Mouse (Mus musculus) CH12.LX (cell line): ENCODE data around the gene Dglucy. TPM values are rescaled to one million over a fixed set of nuclear protein-coding genes. Genes with fewer than 3 reads are reported as not detected.
A peak's percentile ranks its signal among the peaks of the same experiment; 100 is the strongest.

Experiments used
- DNase-seq: peaks from one replicate; pipeline ENCODE4 v3.0.0-alpha.2; 2013; ENCODE audit errors: extremely low read depth
- H3K27ac ChIP-seq: 2 replicates; pipeline ENCODE4 v1.5.1; 2012; ENCODE audit warnings: low read depth, mild to moderate bottlenecking, control low read depth, moderate library complexity; ENCODE audit not compliant: insufficient read depth
- H3K27me3 ChIP-seq: replicated peaks from 2 replicates; pipeline ENCODE3; 2012; ENCODE audit warnings: inconsistent platforms
- H3K36me3 ChIP-seq, 2 experiments: replicated peaks in 1 of 2; 2 replicates each; pipeline versions ENCODE3 to v1.6.1; 2012; ENCODE audit warnings: inconsistent platforms in 1 of 2, low read length in 1 of 2, mild to moderate bottlenecking in 1 of 2, mixed read lengths in 1 of 2, moderate library complexity in 1 of 2; ENCODE audit not compliant: control insufficient read depth in 1 of 2, insufficient read depth in 1 of 2
- H3K4me1 ChIP-seq, 2 experiments: 2 replicates each; pipeline ENCODE4 v1.6.1; 2012; ENCODE audit warnings: inconsistent platforms in 1 of 2, moderate library complexity in 1 of 2; ENCODE audit not compliant: insufficient read depth in 2 of 2, control insufficient read depth in 1 of 2
- H3K4me2 ChIP-seq: 2 replicates; pipeline ENCODE4 v1.6.1; 2012; ENCODE audit warnings: low read depth, mild to moderate bottlenecking, control low read depth; ENCODE audit not compliant: poor library complexity, insufficient read depth, severe bottlenecking
- H3K4me3 ChIP-seq, 3 experiments: fragments of 150-350 bp in 1 of 3; sonication (generic) in 1 of 3; replicated peaks in 1 of 3; 2 replicates each; pipeline versions ENCODE3 to v1.5.1; 2011 to 2012; ENCODE audit warnings: low read depth in 2 of 3, low read length in 2 of 3, mild to moderate bottlenecking in 2 of 3, moderate library complexity in 2 of 3, control low read depth in 1 of 3, improper control_type of control experiment in 1 of 3, inconsistent platforms in 1 of 3, mixed read lengths in 1 of 3; ENCODE audit not compliant: poor library complexity in 1 of 3
- H3K79me2 ChIP-seq: replicated peaks from 2 replicates; pipeline ENCODE4 v1.6.1; 2012; ENCODE audit warnings: mild to moderate bottlenecking, moderate library complexity; ENCODE audit not compliant: control insufficient read depth, poor library complexity, insufficient read depth, severe bottlenecking; ENCODE audit errors: extremely low read depth
- H3K9ac ChIP-seq: 2 replicates; pipeline ENCODE4 v1.6.1; 2012; ENCODE audit warnings: low read depth, mild to moderate bottlenecking, control low read depth, moderate library complexity; ENCODE audit not compliant: insufficient read depth
- H3K9me3 ChIP-seq: replicated peaks from 2 replicates; pipeline ENCODE3; 2012; ENCODE audit warnings: low read length, inconsistent platforms, mixed read lengths
- BHLHE40 ChIP-seq: IDR thresholded peaks from 2 replicates; pipeline ENCODE4 v1.6.1; 2011; ENCODE audit warnings: mild to moderate bottlenecking, low read depth, low read length, improper control_type of control experiment
- CHD2 ChIP-seq: IDR thresholded peaks from 2 replicates; pipeline ENCODE4 v1.6.1; 2011; ENCODE audit warnings: low read length, improper control_type of control experiment
- ELF1 ChIP-seq: IDR thresholded peaks from 2 replicates; pipeline ENCODE4 v1.6.1; 2014; ENCODE audit warnings: low read depth, mild to moderate bottlenecking, inconsistent platforms, low read length, improper control_type of control experiment
- EP300 ChIP-seq: IDR thresholded peaks from 2 replicates; pipeline ENCODE4 v1.6.1; 2011; ENCODE audit warnings: low read length, improper control_type of control experiment
- HCFC1 ChIP-seq: IDR thresholded peaks from 2 replicates; pipeline ENCODE4 v1.6.1; 2012; ENCODE audit warnings: low read depth, mild to moderate bottlenecking, inconsistent platforms, low read length, improper control_type of control experiment
- KAT2A ChIP-seq: IDR thresholded peaks from 2 replicates; pipeline ENCODE4 v1.6.1; 2012; ENCODE audit warnings: low read length, improper control_type of control experiment, inconsistent platforms; ENCODE audit not compliant: insufficient replicate concordance
- MAX ChIP-seq: IDR thresholded peaks from 2 replicates; pipeline ENCODE4 v1.6.1; 2011; ENCODE audit warnings: low read length, improper control_type of control experiment
- NRF1 ChIP-seq: IDR thresholded peaks from 2 replicates; pipeline ENCODE4 v1.6.1; 2014; ENCODE audit warnings: low read depth, mild to moderate bottlenecking, inconsistent platforms, low read length, improper control_type of control experiment, moderate library complexity
- POLR2A ChIP-seq: IDR thresholded peaks from 2 replicates; pipeline ENCODE4 v1.6.1; 2011; ENCODE audit warnings: low read depth, mild to moderate bottlenecking, improper control_type of control experiment, low read length
- POLR2AphosphoS2 ChIP-seq: IDR thresholded peaks from 2 replicates; pipeline ENCODE4 v1.6.1; 2011; ENCODE audit warnings: low read depth, low read length, improper control_type of control experiment
- RAD21 ChIP-seq: IDR thresholded peaks from 2 replicates; pipeline ENCODE4 v1.6.1; 2011; ENCODE audit warnings: low read depth, mild to moderate bottlenecking, low read length, improper control_type of control experiment, moderate library complexity
- RCOR1 ChIP-seq: conservative IDR thresholded peaks from 2 replicates; pipeline ENCODE4 v1.6.1; 2012; ENCODE audit warnings: low read depth, mild to moderate bottlenecking, inconsistent platforms, low read length, improper control_type of control experiment
- TBP ChIP-seq: conservative IDR thresholded peaks from 2 replicates; pipeline ENCODE4 v1.6.1; 2011; ENCODE audit warnings: low read depth, low read length, improper control_type of control experiment
- TCF12 ChIP-seq: IDR thresholded peaks from 2 replicates; pipeline ENCODE4 v1.6.1; 2014; ENCODE audit warnings: low read depth, mild to moderate bottlenecking, inconsistent platforms, low read length, improper control_type of control experiment
- USF1 ChIP-seq: IDR thresholded peaks from 2 replicates; pipeline ENCODE4 v1.6.1; 2014; ENCODE audit warnings: low read depth, mild to moderate bottlenecking, inconsistent platforms, low read length, improper control_type of control experiment
- USF2 ChIP-seq: conservative IDR thresholded peaks from 2 replicates; pipeline ENCODE4 v1.6.1; 2011; ENCODE audit warnings: low read depth, low read length, improper control_type of control experiment
- ZC3H11A ChIP-seq: IDR thresholded peaks from 2 replicates; pipeline ENCODE4 v1.6.1; 2012; ENCODE audit warnings: low read depth, mild to moderate bottlenecking, inconsistent platforms, low read length, improper control_type of control experiment
- ZKSCAN1 ChIP-seq: IDR thresholded peaks from 2 replicates; pipeline ENCODE4 v1.6.1; 2012; ENCODE audit warnings: low read depth, inconsistent platforms, low read length, improper control_type of control experiment, borderline replicate concordance
- dilution Hi-C: fragments of 300-500 bp; cut with MboI; formaldehyde crosslinking; loops from 2 replicates; pipeline ENCODE4 v1.14.3; 2020; ENCODE audit warnings: low sequenced_read_pairs; ENCODE audit not compliant: extremely low pct_unique_long_range_greater_than_20kb, extremely low pct_ligation_motif_present
- in situ Hi-C: fragments of 300-500 bp; cut with MboI; formaldehyde crosslinking; loops from 3 replicates; pipeline ENCODE4 v1.14.3; 2019; ENCODE audit warnings: low sequenced_read_pairs, low pct_ligation_motif_present, low pct_unique_long_range_greater_than_20kb, mixed read lengths
- polyA plus RNA-seq: library from polyadenylated mRNA; unstranded; fragments of >175 nt; gene quantifications from 2 replicates; pipeline ENCODE4 v1.2.1, GENCODE M21; 2012; ENCODE audit warnings: low read depth; ENCODE audit not compliant: insufficient read length
- total RNA-seq, 2 experiments: library from RNA; depleted of rRNA; stranded (reverse); fragments of 300-350 nt in 1 of 2; fragments of >200 nt in 1 of 2; gene quantifications; 2 replicates each; pipeline ENCODE4 v1.2.3; 2012 to 2014

The Dglucy gene
- total and polyA plus RNA-seq, 3 experiments: 5.5 to 20.6 (median 10.1) TPM

- H3K36me3 ChIP-seq: no peaks in the 10 kb centered on the region
- no peaks in the 10 kb centered on the region for H3K9me3 ChIP-seq
- DNase-seq: no peak
- H3K27me3 ChIP-seq: no peaks in the 10 kb centered on the region
- no peak overlapping the region for H3K9ac ChIP-seq
- H3K79me2 ChIP-seq: no peaks in the 10 kb centered on the region
- H3K4me2 ChIP-seq: no peak overlapping the region
- H3K4me3 ChIP-seq: no peak overlapping the region
- H3K4me1 ChIP-seq: peaks cover 14 to 78% of the 10 kb centered on the region in 2 experiments
- dilution Hi-C loops (no loop called here), in situ Hi-C loops (no loop called here)
- no peak overlapping the region for H3K27ac ChIP-seq
- TF ChIP-seq USF1 (no peak), NRF1 (no peak), TCF12 (no peak), ZKSCAN1 (no peak), USF2 (no peak), ELF1 (no peak), BHLHE40 (no peak), POLR2A (no peak), EP300 (no peak), RAD21 (no peak)
Observed at GRCm38 (mm10) chr12:100900901-100901300, 122.0 kb downstream of the Dglucy start.

DNA sequence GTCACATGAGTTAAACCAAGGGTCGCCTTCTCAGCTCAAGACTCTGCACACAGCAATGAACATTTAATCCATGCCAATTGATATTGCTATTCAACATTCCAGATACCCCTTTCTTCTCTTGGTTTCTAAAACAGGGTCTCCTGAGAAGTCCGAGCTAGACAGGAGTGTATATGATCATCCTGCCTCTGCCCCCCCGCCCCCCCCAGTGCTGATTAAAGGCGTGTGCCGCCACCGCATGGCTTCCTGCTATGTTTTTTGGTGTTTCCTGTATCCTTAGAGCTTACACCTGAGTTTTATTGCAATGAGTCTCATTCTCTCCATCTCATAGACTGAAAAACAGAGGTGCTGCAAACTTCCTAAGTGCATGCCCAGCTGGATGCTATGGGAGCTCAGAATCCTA, 122.5 kb downstream of the Dglucy start:
- H3K4me1 ChIP-seq: peaks cover 14 to 78% of the 10 kb centered on the region in 2 experiments
- in situ Hi-C loops: no loop called here
- no peaks in the 10 kb centered on the region for H3K36me3 ChIP-seq
- no peaks in the 10 kb centered on the region for H3K79me2 ChIP-seq
- H3K4me3 ChIP-seq: no peak overlapping the region
- no peak overlapping the region for H3K9ac ChIP-seq
- H3K9me3 ChIP-seq: no peaks in the 10 kb centered on the region
- dilution Hi-C loops: no loop called here
- H3K4me2 ChIP-seq: no peak overlapping the region
- H3K27ac ChIP-seq: no peak overlapping the region
- H3K27me3 ChIP-seq: no peaks in the 10 kb centered on the region
- TF ChIP-seq CHD2 (no peak), HCFC1 (no peak), KAT2A (no peak), TBP (no peak), RCOR1 (no peak)
- no peak for DNase-seq

GRCm38 (mm10) chr12:100903761-100904160, 124.9 kb downstream of the Dglucy start:
- Histone ChIP-seq H3K4me3 (peak overlapping the region; percentile 10 to 39 (median 33)), H3K4me2 (no peak overlapping the region; the same call in 1 of the 2 replicates), H3K79me2 (no peaks in the 10 kb centered on the region), H3K4me1 (peaks cover 20 to 78% of the 10 kb centered on the region in 2 experiments), H3K27me3 (no peaks in the 10 kb centered on the region), H3K9ac (no peak overlapping the region), H3K36me3 (no peaks in the 10 kb centered on the region), H3K27ac (no peak overlapping the region), H3K9me3 (no peaks in the 10 kb centered on the region)
- in situ Hi-C loops: no loop called here
- dilution Hi-C loops: no loop called here
- TF ChIP-seq ELF1: peak; percentile 43; the same call in 1 of the 2 replicates
- peak; percentile 37; the same call in 1 of the 2 replicates for TF ChIP-seq POLR2A
- no peak for TF ChIP-seq POLR2AphosphoS2
- TF ChIP-seq ZC3H11A: no peak
- 0 out of 2 replicates have a peak, but pooled peaks have one; percentile 26 for TF ChIP-seq MAX
- TF ChIP-seq USF1: peak; percentile 45
- peak; percentile 77 for DNase-seq
